Mouse (Mus musculus): Measurements from ENCODE around the gene Gapdhs.

Gapdhs gene

GRCm38 (mm10) chr7:30681897-30682296, 61.6 kb downstream of the Gapdhs start:
- in situ Hi-C loops (cut with MboI, MseI): loop anchor here (25.0 kb wide), 1 partner anchor 1070 kb away; no protein-coding TSS in a partner anchor

Measured in regulatory T cell (primary cell).